Mouse (Mus musculus) megakaryocyte, embryonic 14.5 days (primary cell): ENCODE measurements around the gene Srpk1.

Source experiments
- FLI1 ChIP-seq: IDR thresholded peaks from 2 replicates; pipeline ENCODE4 v1.6.1; 2012; ENCODE audit warnings: low read length, inconsistent platforms, mixed read lengths
- GATA1 ChIP-seq: IDR thresholded peaks from 3 replicates; pipeline ENCODE4 v1.6.1; 2012; ENCODE audit warnings: mixed read lengths, low read length, inconsistent platforms, borderline replicate concordance

DNA sequence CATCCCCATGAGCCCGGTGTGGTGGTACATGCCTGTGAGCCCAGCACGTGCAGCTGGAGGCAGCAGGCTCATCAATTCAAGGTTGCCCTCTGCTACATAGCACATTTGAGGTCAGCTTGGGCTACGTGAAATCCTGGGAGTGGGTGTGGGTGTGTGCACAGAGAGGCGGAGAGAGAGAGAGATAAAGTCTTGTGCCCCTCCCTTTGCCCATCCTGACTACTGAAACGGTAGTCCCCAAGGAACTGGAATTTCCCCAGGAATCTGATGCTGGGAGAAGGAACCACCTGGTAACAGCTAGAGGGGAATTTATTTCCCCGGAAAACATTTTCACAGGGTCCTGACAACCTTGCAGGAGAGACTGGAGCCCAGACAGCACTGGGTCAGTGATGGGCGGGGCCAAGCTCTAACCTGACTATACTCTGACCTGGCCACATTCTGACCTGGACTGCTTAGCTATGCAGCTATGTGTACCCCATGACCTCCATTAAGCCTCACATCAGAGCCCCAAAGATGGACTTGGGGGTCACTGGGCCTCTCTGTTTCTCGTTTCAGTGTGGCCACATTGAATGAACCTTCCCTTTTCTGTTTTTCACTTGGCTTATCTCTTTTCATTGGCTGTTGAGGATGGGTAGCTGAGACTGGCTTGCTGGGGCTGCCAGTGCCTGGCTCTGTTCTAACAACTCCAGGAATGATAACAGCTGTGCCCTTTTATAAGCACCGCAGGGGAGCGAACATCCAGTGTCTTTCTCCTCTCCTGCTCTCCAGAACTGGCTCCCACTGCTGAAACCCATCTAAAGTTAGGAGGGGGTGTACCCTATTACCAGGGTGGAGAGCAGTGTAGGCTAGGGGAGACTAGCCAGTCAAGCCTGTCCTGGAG lies 6.0 kb upstream of the Srpk1 start:
- TF ChIP-seq GATA1 = no peak
- TF ChIP-seq FLI1 = no peak
